Mouse (Mus musculus) CD4-positive, CD25-positive, alpha-beta regulatory T cell, adult 4 months (primary cell): Measurements from ENCODE around the gene Frmpd4. TPM values are rescaled to one million over a fixed set of nuclear protein-coding genes. Genes with fewer than 3 reads are reported as not detected.

Experiments used
- ATAC-seq: one replicate; pipeline ENCODE4 v1.8.0; 2017
- polyA plus RNA-seq, 2 experiments: library from polyadenylated mRNA; unstranded; fragments of 100-300 nt; shearing (Covaris generic); gene quantifications; one replicate each; pipeline ENCODE4 v1.2.1; 2017

Gene Frmpd4
- polyA plus RNA-seq, 2 experiments from 2014 or later = not detected

GRCm38 (mm10) chrX:168124043-168124442 is 453.0 kb downstream of the Frmpd4 start:
- ATAC-seq = no peak

GRCm38 (mm10) chrX:168123589-168123965 is 453.5 kb downstream of the Frmpd4 start:
- ATAC-seq = no peak

- no peak for ATAC-seq
These were observed 454.0 kb downstream of the Frmpd4 start for GRCm38 (mm10) chrX:168122806-168123588.

GRCm38 (mm10) chrX:168041589-168041988 is 535.4 kb downstream of the Frmpd4 start:
- ATAC-seq = no peak

GRCm38 (mm10) chrX:168020574-168021145 is 556.4 kb downstream of the Frmpd4 start:
- ATAC-seq = no peak

GRCm38 (mm10) chrX:168017792-168018191 is 559.2 kb downstream of the Frmpd4 start:
- no peak for ATAC-seq

- no peak for ATAC-seq
These were observed 592.2 kb downstream of the Frmpd4 start for GRCm38 (mm10) chrX:167984835-167985234.

GRCm38 (mm10) chrX:167951207-167951606 is 625.8 kb downstream of the Frmpd4 start:
- ATAC-seq = no peak

- no peak for ATAC-seq
These were observed 667.5 kb downstream of the Frmpd4 start for GRCm38 (mm10) chrX:167909483-167909882.

- no peak for ATAC-seq
These were observed 676.0 kb downstream of the Frmpd4 start for GRCm38 (mm10) chrX:167901046-167901445.

- no peak for ATAC-seq
These were observed 722.2 kb downstream of the Frmpd4 start for GRCm38 (mm10) chrX:167854821-167855220.

GRCm38 (mm10) chrX:167832543-167832942 is 744.5 kb downstream of the Frmpd4 start:
- no peak for ATAC-seq

- ATAC-seq = no peak
These were observed 748.6 kb downstream of the Frmpd4 start for GRCm38 (mm10) chrX:167828456-167828855.

GRCm38 (mm10) chrX:167817363-167817762 is 759.7 kb downstream of the Frmpd4 start:
- ATAC-seq = no peak

GRCm38 (mm10) chrX:167810120-167810519 is 766.9 kb downstream of the Frmpd4 start:
- ATAC-seq = no peak

GRCm38 (mm10) chrX:167808572-167808971 is 768.5 kb downstream of the Frmpd4 start:
- no peak for ATAC-seq

GRCm38 (mm10) chrX:167788737-167789136 is 788.3 kb downstream of the Frmpd4 start:
- no peak for ATAC-seq

- ATAC-seq = no peak
These were observed 793.5 kb downstream of the Frmpd4 start for GRCm38 (mm10) chrX:167783526-167783925.

- no peak for ATAC-seq
These were observed 857.5 kb downstream of the Frmpd4 start for GRCm38 (mm10) chrX:167719564-167719981.

GRCm38 (mm10) chrX:167719092-167719491 is 857.9 kb downstream of the Frmpd4 start:
- no peak for ATAC-seq

- no peak for ATAC-seq
These were observed 922.1 kb downstream of the Frmpd4 start for GRCm38 (mm10) chrX:167654806-167655495.

- ATAC-seq = no peak
These were observed 922.8 kb downstream of the Frmpd4 start for GRCm38 (mm10) chrX:167654249-167654648.

GRCm38 (mm10) chrX:167597639-167598217 is 979.3 kb downstream of the Frmpd4 start:
- peak; percentile 74 for ATAC-seq
